Mouse (Mus musculus): ENCODE measurements around the gene Jarid2. TPM values are rescaled to one million over a fixed set of nuclear protein-coding genes. Genes with fewer than 3 reads are reported as not detected.

The Jarid2 gene
- polyA plus RNA-seq, 1 experiment, result 3.1 TPM

DNA sequence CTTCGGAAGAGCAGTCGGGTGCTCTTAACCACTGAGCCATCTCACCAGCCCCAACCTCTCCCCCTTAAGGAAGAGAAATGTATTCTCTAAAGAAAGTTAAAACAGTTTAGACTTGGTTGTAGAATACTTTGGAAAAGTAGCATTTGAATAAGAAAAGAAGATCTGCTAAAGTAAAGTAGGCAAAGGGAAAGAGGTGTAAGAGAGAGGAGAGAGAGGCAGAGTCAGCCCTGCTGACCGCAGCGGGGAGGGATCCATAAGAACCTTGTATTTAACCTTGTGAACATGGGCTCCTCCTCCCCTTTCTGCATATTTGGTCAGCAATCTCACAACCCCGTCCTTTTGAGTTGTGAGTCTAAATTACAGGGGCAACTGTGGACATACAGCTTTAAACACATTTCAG lies 83.1 kb downstream of the Jarid2 start:
- Histone ChIP-seq H3K4me3 (ENCODE audit: insufficient read depth, poor library complexity, severe bottlenecking) (no peak overlapping the region), H3K79me3 (ENCODE audit: low read depth) (peaks cover 5% of the 10 kb centered on the region), H3K27me3 (ENCODE audit: control insufficient read depth, insufficient read depth, insufficient read length) (no peaks in the 10 kb centered on the region), H3K79me2 (ENCODE audit: control insufficient read depth, insufficient read depth) (peaks cover 44% of the 10 kb centered on the region), H3ac (ENCODE audit: control insufficient read depth, insufficient read length, low read depth) (no peak overlapping the region), H3K36me3 (ENCODE audit: control insufficient read depth, insufficient read depth) (no peaks in the 10 kb centered on the region)
- TF ChIP-seq MAX (IDR thresholded peaks at IDR 0.05), result no peak
- TF ChIP-seq CEBPB (IDR thresholded peaks at IDR 0.05; ENCODE audit: low read depth), result no peak
- no peak for TF ChIP-seq CTCF (IDR thresholded peaks at IDR 0.05; ENCODE audit: control insufficient read depth, insufficient read depth, insufficient read length)
- TF ChIP-seq MYOG (IDR thresholded peaks at IDR 0.05; ENCODE audit: control insufficient read depth, extremely low read depth, insufficient read length), result no peak
- no peak for TF ChIP-seq USF1 (IDR thresholded peaks at IDR 0.05; ENCODE audit: low read depth)
- TF ChIP-seq FOSL1 (IDR thresholded peaks at IDR 0.05; ENCODE audit: insufficient read depth, low read length, poor library complexity, severe bottlenecking), result no peak
- no peak for TF ChIP-seq MYOD1 (IDR thresholded peaks at IDR 0.05; ENCODE audit: control insufficient read depth, insufficient read length, low read depth)

GRCm38 (mm10) chr13:44819400-44819799 lies 90.1 kb downstream of the Jarid2 start:
- Histone ChIP-seq H3K79me2 (ENCODE audit: control insufficient read depth, insufficient read depth) (peaks cover 52% of the 10 kb centered on the region), H3K27me3 (ENCODE audit: control insufficient read depth, insufficient read depth, insufficient read length) (no peaks in the 10 kb centered on the region), H3K4me3 (ENCODE audit: insufficient read depth, poor library complexity, severe bottlenecking) (no peak overlapping the region), H3ac (ENCODE audit: control insufficient read depth, insufficient read length, low read depth) (no peak overlapping the region), H3K36me3 (ENCODE audit: control insufficient read depth, insufficient read depth) (no peaks in the 10 kb centered on the region), H3K79me3 (ENCODE audit: low read depth) (peaks cover 4% of the 10 kb centered on the region)
- no peak for TF ChIP-seq FOSL1 (IDR thresholded peaks at IDR 0.05; ENCODE audit: insufficient read depth, low read length, poor library complexity, severe bottlenecking)
- TF ChIP-seq MYOG (IDR thresholded peaks at IDR 0.05; ENCODE audit: control insufficient read depth, extremely low read depth, insufficient read length), result no peak
- TF ChIP-seq CTCF (IDR thresholded peaks at IDR 0.05; ENCODE audit: control insufficient read depth, insufficient read depth, insufficient read length), result no peak
- TF ChIP-seq CEBPB (IDR thresholded peaks at IDR 0.05; ENCODE audit: low read depth), result no peak
- no peak for TF ChIP-seq USF1 (IDR thresholded peaks at IDR 0.05; ENCODE audit: low read depth)
- TF ChIP-seq MAX (IDR thresholded peaks at IDR 0.05), result no peak

DNA sequence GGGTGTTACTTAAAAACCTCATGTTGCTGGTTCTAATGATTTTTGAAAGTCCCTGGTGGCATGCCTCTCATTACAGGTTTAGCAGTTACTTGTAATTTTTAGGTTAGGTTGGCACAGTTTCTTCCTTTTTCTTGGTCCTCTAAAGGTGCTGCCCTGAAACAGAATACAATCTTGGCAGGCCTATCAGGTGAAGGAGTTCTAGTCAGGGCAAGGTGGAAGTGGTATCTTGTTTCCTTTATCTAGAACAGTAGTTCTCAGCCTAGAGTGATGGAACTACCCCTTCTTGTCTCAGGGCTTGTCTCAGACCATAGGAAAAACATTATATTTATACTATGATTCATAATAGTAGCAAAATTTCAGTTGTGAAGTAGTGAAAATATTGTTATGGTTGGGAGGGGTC lies 93.3 kb downstream of the Jarid2 start:
- Histone ChIP-seq H3ac (ENCODE audit: control insufficient read depth, insufficient read length, low read depth) (no peak overlapping the region), H3K79me2 (ENCODE audit: control insufficient read depth, insufficient read depth) (peaks cover 48% of the 10 kb centered on the region), H3K27me3 (ENCODE audit: control insufficient read depth, insufficient read depth, insufficient read length) (no peaks in the 10 kb centered on the region), H3K36me3 (ENCODE audit: control insufficient read depth, insufficient read depth) (no peaks in the 10 kb centered on the region), H3K4me3 (ENCODE audit: insufficient read depth, poor library complexity, severe bottlenecking) (no peak overlapping the region), H3K79me3 (ENCODE audit: low read depth) (peaks cover 6% of the 10 kb centered on the region)
- TF ChIP-seq MYOD1 (IDR thresholded peaks at IDR 0.05; ENCODE audit: control insufficient read depth, insufficient read length, low read depth) (no peak), MYOG (IDR thresholded peaks at IDR 0.05; ENCODE audit: control insufficient read depth, extremely low read depth, insufficient read length) (no peak), CEBPB (IDR thresholded peaks at IDR 0.05; ENCODE audit: low read depth) (no peak), MAX (IDR thresholded peaks at IDR 0.05) (no peak), USF1 (IDR thresholded peaks at IDR 0.05; ENCODE audit: low read depth) (no peak), CTCF (IDR thresholded peaks at IDR 0.05; ENCODE audit: control insufficient read depth, insufficient read depth, insufficient read length) (no peak)

DNA sequence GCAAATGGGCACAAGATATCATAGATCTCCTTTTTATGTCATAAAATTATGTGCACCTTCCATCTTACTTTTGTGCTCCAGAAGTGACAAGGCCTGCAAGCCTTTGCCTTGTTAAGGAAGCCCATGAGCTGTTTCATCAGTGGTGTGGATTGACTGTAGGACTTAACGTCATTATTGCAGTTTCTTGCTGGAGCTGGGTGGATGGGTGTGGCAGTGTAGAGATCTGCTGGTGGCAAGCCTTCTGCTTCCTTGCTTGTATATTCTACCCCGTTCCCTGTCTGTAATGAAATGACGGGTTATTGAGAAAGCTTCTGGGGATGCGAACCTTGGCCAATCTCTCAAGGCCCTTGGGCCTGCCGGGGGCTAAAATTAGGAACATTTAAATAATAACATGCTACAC lies 99.6 kb downstream of the Jarid2 start:
- Histone ChIP-seq H3K36me3 (ENCODE audit: control insufficient read depth, insufficient read depth) (no peaks in the 10 kb centered on the region), H3ac (ENCODE audit: control insufficient read depth, insufficient read length, low read depth) (no peak overlapping the region), H3K79me2 (ENCODE audit: control insufficient read depth, insufficient read depth) (no peaks in the 10 kb centered on the region), H3K79me3 (ENCODE audit: low read depth) (peaks cover 4% of the 10 kb centered on the region), H3K27me3 (ENCODE audit: control insufficient read depth, insufficient read depth, insufficient read length) (no peaks in the 10 kb centered on the region), H3K4me3 (ENCODE audit: insufficient read depth, poor library complexity, severe bottlenecking) (no peak overlapping the region)
- no peak for TF ChIP-seq CTCF (IDR thresholded peaks at IDR 0.05; ENCODE audit: control insufficient read depth, insufficient read depth, insufficient read length)
- no peak for TF ChIP-seq FOSL1 (IDR thresholded peaks at IDR 0.05; ENCODE audit: insufficient read depth, low read length, poor library complexity, severe bottlenecking)
- TF ChIP-seq MYOD1 (IDR thresholded peaks at IDR 0.05; ENCODE audit: control insufficient read depth, insufficient read length, low read depth), result no peak
- TF ChIP-seq USF1 (IDR thresholded peaks at IDR 0.05; ENCODE audit: low read depth), result no peak
- no peak for TF ChIP-seq MAX (IDR thresholded peaks at IDR 0.05)
- TF ChIP-seq CEBPB (IDR thresholded peaks at IDR 0.05; ENCODE audit: low read depth), result no peak
- TF ChIP-seq MYOG (IDR thresholded peaks at IDR 0.05; ENCODE audit: control insufficient read depth, extremely low read depth, insufficient read length), result no peak

DNA sequence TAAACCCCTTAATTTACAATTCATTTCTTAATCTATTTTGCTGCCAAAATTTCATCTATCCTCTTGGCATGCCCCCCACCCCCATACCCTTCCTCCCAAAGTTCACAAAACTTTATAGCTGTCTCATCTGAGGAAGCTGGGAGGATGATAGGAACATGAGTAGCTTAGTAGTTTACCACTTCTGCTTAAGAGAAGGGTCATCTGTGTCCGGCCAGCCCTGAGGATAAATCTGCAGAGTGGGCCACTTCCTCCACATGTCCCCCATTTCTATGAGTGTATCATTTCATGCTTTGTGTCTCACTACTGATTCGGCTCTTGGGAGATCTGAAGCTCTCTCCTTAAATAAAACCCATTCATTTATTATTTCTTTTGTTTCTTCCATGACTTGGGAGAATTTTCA lies 102.8 kb downstream of the Jarid2 start:
- Histone ChIP-seq H3K79me3 (ENCODE audit: low read depth) (no peaks in the 10 kb centered on the region), H3K27me3 (ENCODE audit: control insufficient read depth, insufficient read depth, insufficient read length) (no peaks in the 10 kb centered on the region), H3K79me2 (ENCODE audit: control insufficient read depth, insufficient read depth) (no peaks in the 10 kb centered on the region), H3ac (ENCODE audit: control insufficient read depth, insufficient read length, low read depth) (no peak overlapping the region), H3K36me3 (ENCODE audit: control insufficient read depth, insufficient read depth) (no peaks in the 10 kb centered on the region), H3K4me3 (ENCODE audit: insufficient read depth, poor library complexity, severe bottlenecking) (no peak overlapping the region)
- TF ChIP-seq MYOD1 (IDR thresholded peaks at IDR 0.05; ENCODE audit: control insufficient read depth, insufficient read length, low read depth), result no peak
- TF ChIP-seq MYOG (IDR thresholded peaks at IDR 0.05; ENCODE audit: control insufficient read depth, extremely low read depth, insufficient read length), result no peak

- no peaks in the 10 kb centered on the region for H3K27me3 ChIP-seq (ENCODE audit: control insufficient read depth, insufficient read depth, insufficient read length)
- TF ChIP-seq CTCF (IDR thresholded peaks at IDR 0.05; ENCODE audit: control insufficient read depth, insufficient read depth, insufficient read length) (no peak), MAX (IDR thresholded peaks at IDR 0.05) (no peak), MYOD1 (IDR thresholded peaks at IDR 0.05; ENCODE audit: control insufficient read depth, insufficient read length, low read depth) (no peak), USF1 (IDR thresholded peaks at IDR 0.05; ENCODE audit: low read depth) (no peak), CEBPB (IDR thresholded peaks at IDR 0.05; ENCODE audit: low read depth) (no peak), MYOG (IDR thresholded peaks at IDR 0.05; ENCODE audit: control insufficient read depth, extremely low read depth, insufficient read length) (no peak), FOSL1 (IDR thresholded peaks at IDR 0.05; ENCODE audit: insufficient read depth, low read length, poor library complexity, severe bottlenecking) (no peak)
- no peak overlapping the region for H3K4me3 ChIP-seq (ENCODE audit: insufficient read depth, poor library complexity, severe bottlenecking)
- H3ac ChIP-seq (ENCODE audit: control insufficient read depth, insufficient read length, low read depth), result no peak overlapping the region
- H3K79me2 ChIP-seq (ENCODE audit: control insufficient read depth, insufficient read depth), result no peaks in the 10 kb centered on the region
- H3K79me3 ChIP-seq (ENCODE audit: low read depth), result no peaks in the 10 kb centered on the region
- no peaks in the 10 kb centered on the region for H3K36me3 ChIP-seq (ENCODE audit: control insufficient read depth, insufficient read depth)
Observed at GRCm38 (mm10) chr13:44832866-44833265, 103.6 kb downstream of the Jarid2 start.
